Comparison of ENCODE assay signal across 12 mouse cellular contexts in the genomic region with DNA sequence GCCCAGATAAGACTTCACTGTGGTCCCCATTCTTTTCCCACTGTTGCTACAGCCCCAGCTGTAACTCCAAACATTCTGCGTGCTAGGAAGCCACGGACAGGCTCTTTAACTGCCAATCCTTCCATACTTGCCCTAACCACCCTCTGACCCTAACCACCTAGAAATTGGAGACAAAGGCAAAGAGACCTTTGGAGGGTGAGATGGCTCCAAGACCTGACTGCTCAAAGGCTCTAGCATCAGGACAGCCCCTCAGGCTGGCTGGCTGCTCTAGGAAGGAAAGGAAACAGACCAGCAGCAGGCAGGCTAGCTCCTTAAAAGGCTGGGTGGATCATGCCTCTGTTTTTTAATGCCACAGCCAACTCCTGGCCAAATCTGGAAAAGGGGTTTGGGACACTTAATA. TPM values are rescaled to one million over a fixed set of nuclear protein-coding genes. Genes with fewer than 3 reads are reported as not detected.
DNase-seq lines count a peak whose midpoint lies in the region; ATAC-seq lines count a peak whose summit lies in the region.
"Had no signal": no experiment of that assay in that cellular context is flagged by ENCODE, and none has a peak within 500 bp of the region (broad histone marks: within the 10 kb centered on the region; RNA-seq: fewer than 3 reads in every experiment).

No protein-coding gene starts in this region.

- peaks cover 39% of the 10 kb centered on the region for H3K4me1 ChIP-seq in heart, embryonic 15.5 days (replicated peaks)
- H3K4me1 ChIP-seq in lung, embryonic 15.5 days: peaks cover 37% of the 10 kb centered on the region
- peaks cover 21% of the 10 kb centered on the region for H3K4me1 ChIP-seq in embryonic facial prominence, embryonic 14.5 days (ENCODE audit: control insufficient read depth, insufficient read depth, low read length)
- peaks cover 42% of the 10 kb centered on the region for H3K4me1 ChIP-seq in stomach, embryonic 15.5 days

- no peak for DNase-seq in heart, postnatal 14 days
- DNase-seq in lung, postnatal 36 days: no peak
- DNase-seq in embryonic facial prominence, embryonic 14.5 days (ENCODE audit: low spot score): no peak
- DNase-seq in cerebellum, adult 9-10 months: no peak
- no peak for DNase-seq in cerebellum, adult 8-10 months
- DNase-seq: cerebellum, adult 11-12 months; gastrocnemius, postnatal 36 days; kidney, postnatal 14 days had no signal

- 74% methylated on average over 2 of the region's 2 CpGs for WGBS in heart, embryonic 15.5 days
- WGBS in lung, embryonic 15.5 days: 91% methylated on average over 2 of the region's 2 CpGs
- 84% methylated on average over 2 of the region's 2 CpGs for WGBS in embryonic facial prominence, embryonic 14.5 days
- WGBS in stomach, embryonic 15.5 days: 82% methylated on average over 2 of the region's 2 CpGs

- 0 out of 2 replicates have a peak overlapping the region, but pooled peaks have one; percentile 4 for H3K4me3 ChIP-seq in heart, embryonic 15.5 days
- H3K4me3 ChIP-seq in lung, embryonic 15.5 days: no peak overlapping the region
- no peak overlapping the region for H3K4me3 ChIP-seq in embryonic facial prominence, embryonic 14.5 days (ENCODE audit: low read depth, low read length)
- H3K4me3 ChIP-seq in stomach, embryonic 15.5 days (replicated peaks): no peak overlapping the region
- H3K4me3 ChIP-seq: midbrain, embryonic 15.5 days had no signal

- H3K36me3 ChIP-seq in heart, embryonic 15.5 days: no peaks in the 10 kb centered on the region
- H3K36me3 ChIP-seq in lung, embryonic 15.5 days: 0 out of 2 replicates have a peak, but pooled peaks cover 4% of the 10 kb centered on the region
- H3K36me3 ChIP-seq in embryonic facial prominence, embryonic 14.5 days (ENCODE audit: control insufficient read depth, insufficient read depth, low read length): peaks cover 3% of the 10 kb centered on the region; the same call in 1 of the 2 replicates
- 0 out of 2 replicates have a peak, but pooled peaks cover 9% of the 10 kb centered on the region for H3K36me3 ChIP-seq in stomach, embryonic 15.5 days
- H3K36me3 ChIP-seq: midbrain, embryonic 15.5 days had no signal

- peak overlapping the region; percentile 55 for H3K27ac ChIP-seq in heart, embryonic 15.5 days
- 0 out of 2 replicates have a peak overlapping the region, but pooled peaks have one; percentile 21 for H3K27ac ChIP-seq in lung, embryonic 15.5 days
- no peak overlapping the region for H3K27ac ChIP-seq in embryonic facial prominence, embryonic 14.5 days (replicated peaks; ENCODE audit: low read depth, low read length)
- H3K27ac ChIP-seq in stomach, embryonic 15.5 days: peak overlapping the region; percentile 62
- H3K27ac ChIP-seq: midbrain, embryonic 15.5 days had no signal

- ATAC-seq in heart, embryonic 15.5 days (replicated peaks; ENCODE audit: insufficient number of reproducible peaks, insufficient read depth, low FRiP score, low read depth): no peak
- no peak for ATAC-seq in lung, embryonic 15.5 days (ENCODE audit: borderline replicate concordance, extremely low read depth, low FRiP score, low TSS enrichment)
- ATAC-seq in embryonic facial prominence, embryonic 14.5 days (ENCODE audit: low read depth): no peak
- ATAC-seq in stomach, embryonic 15.5 days (ENCODE audit: insufficient read depth, low FRiP score, low read depth): no peak
- ATAC-seq: midbrain, embryonic 15.5 days had no signal

- no peaks in the 10 kb centered on the region for H3K9me3 ChIP-seq in heart, embryonic 15.5 days (replicated peaks)
- H3K9me3 ChIP-seq in lung, embryonic 15.5 days: no peaks in the 10 kb centered on the region
- no peaks in the 10 kb centered on the region for H3K9me3 ChIP-seq in embryonic facial prominence, embryonic 14.5 days (ENCODE audit: control insufficient read depth, low read length)
- H3K9me3 ChIP-seq in stomach, embryonic 15.5 days: no peaks in the 10 kb centered on the region
- H3K9me3 ChIP-seq: midbrain, embryonic 15.5 days had no signal

- no peaks in the 10 kb centered on the region for H3K27me3 ChIP-seq in heart, embryonic 15.5 days
- no peaks in the 10 kb centered on the region for H3K27me3 ChIP-seq in lung, embryonic 15.5 days
- H3K27me3 ChIP-seq in embryonic facial prominence, embryonic 14.5 days (replicated peaks; ENCODE audit: control insufficient read depth, insufficient read depth, low read length): no peaks in the 10 kb centered on the region
- H3K27me3 ChIP-seq in stomach, embryonic 15.5 days (replicated peaks): no peaks in the 10 kb centered on the region
- H3K27me3 ChIP-seq: midbrain, embryonic 15.5 days had no signal

- H3K4me2 ChIP-seq in heart, embryonic 15.5 days: 0 out of 2 replicates have a peak overlapping the region, but pooled peaks have one; percentile 4
- H3K4me2 ChIP-seq in lung, embryonic 15.5 days: no peak overlapping the region
- no peak overlapping the region for H3K4me2 ChIP-seq in embryonic facial prominence, embryonic 14.5 days (ENCODE audit: low read depth, low read length)
- peak overlapping the region; percentile 29; the same call in 1 of the 2 replicates for H3K4me2 ChIP-seq in stomach, embryonic 15.5 days
- H3K4me2 ChIP-seq: midbrain, embryonic 15.5 days had no signal

- no peak overlapping the region for H3K9ac ChIP-seq in heart, embryonic 15.5 days
- H3K9ac ChIP-seq in lung, embryonic 15.5 days: no peak overlapping the region
- H3K9ac ChIP-seq in embryonic facial prominence, embryonic 14.5 days (ENCODE audit: low read depth, low read length): peak overlapping the region; percentile 8; the same call in 1 of the 2 replicates
- H3K9ac ChIP-seq in stomach, embryonic 15.5 days: no peak overlapping the region
- H3K9ac ChIP-seq: midbrain, embryonic 15.5 days had no signal

- intact Hi-C loops in heart, postnatal 14 days (cut with DNase I): no loop called here

RNA-seq across cellular contexts. Expression of a gene that starts 4.6 kb away (rescaled TPM):
- polyA plus RNA-seq in heart, embryonic 15.5 days (2015; fragmentation: Nextera tagmentation; extraction: Ambion mirVana): 6.2 and 8.2 TPM in 2 replicates
- total RNA-seq in heart, postnatal 14 days (2021): 10 to 100 TPM; 73.7 to 78.8 TPM
- 9.0 and 9.2 TPM in 2 replicates for polyA plus RNA-seq in lung, embryonic 15.5 days (2015; fragmentation: Nextera tagmentation; extraction: Ambion mirVana)
- polyA plus RNA-seq in embryonic facial prominence, embryonic 14.5 days (2014; fragmentation: Nextera tagmentation; extraction: Ambion mirVana): 7.1 and 7.7 TPM in 2 replicates
- 8.5 and 9.0 TPM in 2 replicates for polyA plus RNA-seq in stomach, embryonic 15.5 days (2015; fragmentation: Nextera tagmentation; extraction: Ambion mirVana)

RNA-seq across cellular contexts. Expression of a gene that starts 23.0 kb away (rescaled TPM):
- polyA plus RNA-seq in heart, embryonic 15.5 days (2015; fragmentation: Nextera tagmentation; extraction: Ambion mirVana): 1.5 and 1.6 TPM in 2 replicates
- 1 to 10 TPM; 6.8 to 7.4 TPM for total RNA-seq in heart, postnatal 14 days (2021)
- 0.76 and 1.00 TPM in 2 replicates for polyA plus RNA-seq in lung, embryonic 15.5 days (2015; fragmentation: Nextera tagmentation; extraction: Ambion mirVana)
- 1.0 and 1.2 TPM in 2 replicates for polyA plus RNA-seq in embryonic facial prominence, embryonic 14.5 days (2014; fragmentation: Nextera tagmentation; extraction: Ambion mirVana)
- 2.4 and 4.8 TPM in 2 replicates for polyA plus RNA-seq in stomach, embryonic 15.5 days (2015; fragmentation: Nextera tagmentation; extraction: Ambion mirVana)

RNA-seq across cellular contexts. Expression of a gene that starts 30.6 kb away (rescaled TPM):
- polyA plus RNA-seq in heart, embryonic 15.5 days (2015; fragmentation: Nextera tagmentation; extraction: Ambion mirVana): 71.7 and 81.2 TPM in 2 replicates
- total RNA-seq in heart, postnatal 14 days (2021): 10 to 100 TPM; 29.2 to 33.7 TPM
- polyA plus RNA-seq in lung, embryonic 15.5 days (2015; fragmentation: Nextera tagmentation; extraction: Ambion mirVana): 99.4 and 99.6 TPM in 2 replicates
- polyA plus RNA-seq in embryonic facial prominence, embryonic 14.5 days (2014; fragmentation: Nextera tagmentation; extraction: Ambion mirVana): 77.5 and 77.7 TPM in 2 replicates
- 83.5 and 94.5 TPM in 2 replicates for polyA plus RNA-seq in stomach, embryonic 15.5 days (2015; fragmentation: Nextera tagmentation; extraction: Ambion mirVana)

RNA-seq across cellular contexts. Expression of a gene that starts 36.2 kb away (rescaled TPM):
- 0.79 TPM in 2 replicates for polyA plus RNA-seq in heart, embryonic 15.5 days (2015; fragmentation: Nextera tagmentation; extraction: Ambion mirVana)
- 1 to 10 TPM; 1.6 to 1.8 TPM for total RNA-seq in heart, postnatal 14 days (2021)
- polyA plus RNA-seq in lung, embryonic 15.5 days (2015; fragmentation: Nextera tagmentation; extraction: Ambion mirVana): 0.87 and 1.1 TPM in 2 replicates
- polyA plus RNA-seq in embryonic facial prominence, embryonic 14.5 days (2014; fragmentation: Nextera tagmentation; extraction: Ambion mirVana): 1.6 and 1.8 TPM in 2 replicates
- polyA plus RNA-seq in stomach, embryonic 15.5 days (2015; fragmentation: Nextera tagmentation; extraction: Ambion mirVana): 0.94 and 1.3 TPM in 2 replicates

RNA-seq across cellular contexts. Expression of a gene that starts 50.4 kb away (rescaled TPM):
- not detected in 2 replicates for polyA plus RNA-seq in heart, embryonic 15.5 days (2015; fragmentation: Nextera tagmentation; extraction: Ambion mirVana)
- total RNA-seq in heart, postnatal 14 days (2021): not detected
- not detected in 2 replicates for polyA plus RNA-seq in lung, embryonic 15.5 days (2015; fragmentation: Nextera tagmentation; extraction: Ambion mirVana)
- not detected in 2 replicates for polyA plus RNA-seq in embryonic facial prominence, embryonic 14.5 days (2014; fragmentation: Nextera tagmentation; extraction: Ambion mirVana)
- 0.80 and 0.89 TPM in 2 replicates for polyA plus RNA-seq in stomach, embryonic 15.5 days (2015; fragmentation: Nextera tagmentation; extraction: Ambion mirVana)
- total RNA-seq: gastrocnemius, postnatal 36 days had no signal

Comparison
In these comparisons a context has a peak if more than half of its experiments do, and no peak if none do; other contexts are left out.
1. H3K4me2 ChIP-seq: peak in heart, embryonic 15.5 days (single experiment) and stomach, embryonic 15.5 days (single experiment); none in lung, embryonic 15.5 days (single experiment) and embryonic facial prominence, embryonic 14.5 days (single experiment).